Mouse (Mus musculus): ENCODE data around the gene Vdac2. TPM values are rescaled to one million over a fixed set of nuclear protein-coding genes. Genes with fewer than 3 reads are reported as not detected.
A peak's percentile ranks its signal among the peaks of the same experiment; 100 is the strongest.

Vdac2 gene
- total RNA-seq, 2 experiments from 2014 or later, result 276 to 322 TPM

DNA sequence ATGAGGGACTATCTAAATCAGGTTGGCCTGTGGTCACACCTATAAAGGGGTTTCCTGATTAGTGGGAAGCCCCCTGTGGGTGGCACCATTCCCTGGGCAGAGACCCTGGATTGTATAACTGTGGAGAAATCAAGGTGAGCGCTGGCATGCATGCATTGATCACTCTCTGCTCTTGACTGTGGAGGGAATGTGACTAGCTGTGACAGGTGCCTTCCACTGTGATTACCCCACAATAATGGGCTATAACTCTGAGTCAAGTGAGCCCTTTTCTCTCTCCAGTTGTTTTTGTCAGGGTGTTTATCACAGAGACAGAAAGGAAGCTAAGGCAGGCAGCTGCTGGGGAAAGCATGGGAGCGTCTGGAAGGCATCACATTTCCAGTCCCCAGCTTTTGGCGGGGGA, 8.8 kb upstream of the Vdac2 start:
- no peak for DNase-seq

DNA sequence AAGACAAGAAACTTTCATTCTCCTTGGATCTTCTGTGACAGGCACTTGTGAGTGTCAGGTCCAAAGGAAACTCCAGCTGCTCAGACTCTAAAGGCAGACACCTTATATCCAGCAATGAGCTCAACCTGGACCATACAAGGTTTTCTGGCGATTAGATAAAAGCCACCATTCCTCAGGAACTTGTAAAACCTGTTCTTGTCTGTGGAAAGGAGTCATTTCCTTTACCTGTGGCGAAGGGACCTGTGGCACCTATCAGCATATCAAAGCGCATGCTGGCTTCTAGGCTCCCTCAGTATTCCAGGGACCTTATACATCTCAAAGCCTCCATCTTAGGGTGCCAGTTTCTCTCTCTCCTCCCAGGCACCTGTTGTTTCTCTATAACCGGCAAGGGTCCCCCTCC, 7.6 kb upstream of the Vdac2 start:
- DNase-seq, result no peak

DNA sequence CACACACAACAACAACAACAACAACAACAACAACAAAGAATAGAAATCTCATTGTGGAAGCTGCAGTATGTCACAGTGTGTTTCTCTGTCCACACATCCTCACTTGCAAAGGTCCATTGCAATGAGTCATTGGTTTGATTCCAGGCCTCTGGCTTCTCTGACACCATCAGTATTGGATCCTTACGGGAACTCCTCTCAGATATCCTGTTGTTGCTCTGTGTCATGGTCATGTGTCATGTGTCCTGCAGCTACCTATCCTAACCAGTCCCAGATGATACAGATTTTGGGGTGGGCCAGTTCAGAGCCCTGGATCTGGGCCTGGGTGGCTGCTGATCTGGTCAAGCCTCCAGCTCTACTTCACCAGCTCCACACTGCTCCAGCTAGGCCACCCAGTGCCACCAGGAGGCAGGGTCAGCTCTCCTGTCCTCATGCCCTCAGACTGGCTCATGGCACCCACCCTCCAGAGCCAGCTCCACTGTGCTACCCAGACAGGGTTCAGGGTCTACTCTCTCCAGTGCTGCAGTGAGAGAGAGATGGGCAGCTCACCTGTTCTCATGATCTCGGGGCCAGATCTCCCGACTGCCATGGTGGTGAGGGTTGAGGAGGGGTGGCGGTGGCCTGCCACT, 4.0 kb upstream of the Vdac2 start:
- DNase-seq, result no peak

DNA sequence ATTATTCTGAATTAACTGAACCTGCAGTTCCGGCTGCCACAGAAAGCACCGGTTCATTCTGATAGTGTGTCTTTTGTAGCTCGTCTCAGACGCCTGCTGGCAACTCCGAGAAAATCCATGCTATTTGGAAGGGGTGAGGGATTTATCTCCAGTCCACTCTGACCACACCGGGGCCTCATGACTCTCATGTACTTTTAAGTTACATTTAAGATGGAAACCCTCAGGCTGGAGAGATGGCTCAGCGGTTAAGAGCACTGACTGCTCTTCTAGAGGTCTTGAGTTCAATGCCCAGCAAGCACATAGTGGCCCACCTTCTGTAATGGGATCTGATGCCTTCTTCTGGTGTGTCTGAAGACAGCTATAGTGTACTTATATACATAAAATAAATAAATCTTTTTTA, 2.7 kb upstream of the Vdac2 start:
- DNase-seq, result no peak

DNA sequence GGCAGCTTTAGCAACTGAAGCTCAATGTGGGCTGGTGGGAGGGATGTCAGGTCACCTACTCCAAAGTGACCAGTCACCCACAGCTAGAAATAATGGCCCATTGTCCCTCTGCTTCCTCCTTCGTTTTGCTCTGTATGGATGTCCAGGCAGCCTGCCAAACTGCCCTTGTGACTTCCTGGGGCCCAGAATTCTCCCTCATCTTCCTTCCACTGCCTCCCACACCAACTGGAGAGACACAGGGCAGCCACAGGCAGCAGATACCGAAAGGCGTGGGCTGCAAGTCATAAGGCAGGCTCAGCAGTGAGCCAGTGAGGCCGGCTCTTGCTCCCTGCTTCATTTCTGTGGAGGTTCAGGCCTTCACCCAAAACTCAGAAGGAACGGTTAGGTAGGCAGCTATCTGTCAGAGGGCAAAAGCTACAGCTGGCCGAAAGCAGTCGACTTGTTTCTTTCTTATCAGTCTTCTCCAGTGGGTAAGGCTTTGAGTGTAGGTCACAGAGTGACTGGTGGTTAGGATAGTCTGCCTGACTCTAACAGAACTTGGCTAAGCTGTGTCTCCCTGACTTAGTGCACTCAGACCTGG, 2.2 kb upstream of the Vdac2 start:
- DNase-seq, result peak; percentile 79

DNA sequence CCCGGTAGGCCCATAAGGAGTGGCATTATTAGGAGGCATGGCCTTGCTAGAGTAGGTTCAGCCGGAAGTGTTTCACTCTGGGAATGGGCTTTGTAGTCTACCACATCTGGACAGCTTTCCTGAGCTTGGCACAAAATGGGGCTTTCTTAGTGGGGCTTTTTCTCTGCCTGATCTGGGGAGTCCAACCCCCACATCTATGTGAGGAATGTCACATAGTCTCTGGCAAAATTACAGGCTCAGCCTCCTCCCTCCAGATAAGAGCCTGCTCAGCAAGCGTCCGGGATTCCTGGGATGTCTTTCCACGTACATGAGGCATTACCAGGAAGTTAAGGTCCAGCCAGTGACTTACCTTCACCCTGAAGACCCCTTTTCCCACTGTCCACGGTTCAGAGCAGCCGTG, 1.1 kb upstream of the Vdac2 start:
- no peak for DNase-seq

DNA sequence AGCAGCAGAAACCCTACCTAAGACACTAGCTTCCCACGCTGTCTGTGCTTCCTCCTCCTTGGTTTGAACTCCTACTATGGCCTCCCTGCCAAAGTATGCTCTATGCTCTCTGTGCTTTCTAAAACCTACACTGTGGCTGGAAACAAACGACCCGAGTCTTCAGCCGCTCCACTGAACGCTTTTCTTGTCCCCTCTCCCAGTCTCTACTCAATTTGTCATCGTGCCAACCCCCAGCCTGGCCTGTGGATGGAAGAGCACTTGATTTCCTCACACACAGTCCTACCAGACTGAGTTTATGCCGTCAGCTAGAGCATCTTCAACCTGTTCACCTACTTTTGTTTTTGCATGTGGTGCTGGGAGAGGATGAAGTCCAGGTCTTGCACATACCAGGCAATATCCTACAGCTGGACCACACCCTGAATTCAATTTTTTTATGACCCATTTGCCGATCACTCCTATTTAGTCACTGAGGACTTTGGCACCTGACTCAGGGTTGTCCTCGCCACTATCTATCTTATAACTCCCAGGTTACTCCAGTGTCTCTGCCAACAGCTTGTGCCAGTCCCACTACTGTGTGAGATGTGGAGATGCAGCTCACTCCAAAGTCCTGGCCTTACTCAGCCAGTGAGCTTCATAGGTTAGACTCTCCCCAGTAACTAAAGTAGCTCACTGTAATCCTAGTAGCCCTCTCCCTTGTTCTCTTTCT, 901 bp downstream of the Vdac2 start:
- no peak for DNase-seq

DNA sequence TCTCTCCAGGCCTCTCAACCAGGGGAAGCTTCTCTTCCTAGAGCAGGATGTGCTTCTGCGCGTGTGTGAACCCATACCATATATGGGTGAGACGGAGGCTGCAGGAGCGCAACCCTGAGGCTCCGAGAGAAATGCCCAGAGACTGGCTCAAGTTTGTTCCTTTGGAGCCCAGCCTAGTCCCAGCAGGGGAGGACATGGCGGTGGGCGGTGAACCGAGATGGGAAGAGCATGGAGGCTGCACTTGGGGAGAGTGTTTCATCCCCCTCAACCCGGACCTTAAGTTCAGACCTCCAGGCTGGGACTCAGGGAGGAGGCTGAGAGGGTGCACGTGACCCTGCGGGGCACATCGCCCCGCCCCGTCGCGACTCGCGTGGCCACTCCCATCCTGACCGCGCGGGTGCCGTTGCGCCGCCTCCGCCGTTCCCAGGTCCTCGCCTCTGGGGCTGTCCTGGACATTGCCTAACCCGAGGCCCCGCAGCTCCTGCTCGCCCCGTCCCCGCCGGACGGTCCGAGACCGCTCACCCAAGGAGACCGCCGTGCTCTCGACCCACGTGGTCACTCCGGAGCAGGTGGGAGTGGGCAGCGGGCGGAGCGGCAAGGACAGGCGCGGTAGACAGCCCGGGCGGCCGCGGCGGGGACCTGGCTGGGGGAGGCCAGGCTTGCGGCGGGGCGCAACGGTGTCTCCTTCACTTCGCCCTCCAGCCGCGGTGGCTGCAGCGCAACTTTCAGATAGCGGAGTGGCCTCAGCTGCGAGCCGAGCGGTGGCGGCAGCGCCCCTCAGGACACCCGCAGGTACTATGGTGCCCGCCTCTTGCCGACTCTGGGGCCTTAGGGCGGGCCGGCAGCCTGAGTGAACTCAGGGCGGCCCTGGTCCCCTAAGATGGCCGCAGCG, 6.1 kb downstream of the Vdac2 start:
- peak; percentile 98 for DNase-seq

DNA sequence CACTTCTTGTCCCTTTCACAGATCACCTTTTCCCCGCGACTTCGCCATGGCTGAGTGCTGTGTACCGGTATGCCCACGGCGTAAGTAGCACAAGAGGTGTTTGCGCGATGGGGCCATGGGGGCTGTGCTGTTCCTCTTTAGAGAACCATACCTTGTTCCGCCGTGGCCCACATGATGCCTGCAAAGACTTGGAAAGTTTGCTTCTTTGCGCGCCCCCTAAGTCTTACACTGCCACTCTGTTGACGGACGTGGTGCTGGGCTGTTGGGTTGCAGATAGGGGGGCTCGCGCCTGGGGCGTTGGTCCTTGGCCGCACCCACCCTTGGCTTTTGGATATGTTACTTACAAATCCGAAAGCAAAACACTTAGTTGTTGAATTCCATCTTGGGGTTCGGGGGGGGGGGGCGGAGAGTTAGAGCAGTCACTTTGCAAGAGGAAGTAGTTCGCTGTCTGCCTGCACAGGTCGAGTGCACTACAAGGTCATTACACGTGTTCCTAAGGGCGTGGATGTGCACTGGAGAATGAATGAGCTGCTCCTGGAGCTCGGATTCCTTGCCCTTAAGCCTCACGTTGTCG, 6.9 kb downstream of the Vdac2 start:
- DNase-seq, result no peak

DNA sequence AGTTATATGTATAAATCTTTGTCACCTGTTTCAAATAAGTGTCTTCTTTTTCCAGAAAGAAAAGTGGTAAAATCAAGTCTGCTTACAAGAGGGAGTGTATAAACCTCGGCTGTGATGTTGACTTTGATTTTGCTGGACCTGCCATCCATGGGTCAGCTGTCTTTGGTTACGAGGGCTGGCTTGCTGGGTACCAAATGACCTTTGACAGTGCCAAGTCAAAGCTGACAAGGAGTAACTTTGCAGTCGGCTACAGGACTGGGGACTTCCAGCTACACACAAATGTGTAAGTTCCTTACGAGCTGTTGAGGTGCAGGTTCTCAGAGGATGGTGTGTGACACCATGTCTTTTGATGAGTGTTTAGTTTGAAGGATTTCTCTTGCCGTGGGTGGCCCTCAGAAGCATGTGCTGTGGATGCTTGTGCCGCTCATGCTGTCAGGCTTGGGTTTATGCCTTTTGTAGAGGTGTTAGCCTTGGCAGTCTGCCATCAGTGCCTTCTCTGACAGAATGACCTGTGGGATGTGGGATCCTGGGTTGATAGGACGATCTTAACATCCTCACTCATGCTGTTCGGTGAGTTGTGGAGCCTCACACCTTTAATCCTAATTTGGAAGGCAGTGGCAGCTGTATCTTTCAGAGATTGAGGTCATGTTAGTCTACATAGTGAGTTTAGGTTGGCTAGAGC, 13.4 kb downstream of the Vdac2 start:
- no peak for DNase-seq

DNA sequence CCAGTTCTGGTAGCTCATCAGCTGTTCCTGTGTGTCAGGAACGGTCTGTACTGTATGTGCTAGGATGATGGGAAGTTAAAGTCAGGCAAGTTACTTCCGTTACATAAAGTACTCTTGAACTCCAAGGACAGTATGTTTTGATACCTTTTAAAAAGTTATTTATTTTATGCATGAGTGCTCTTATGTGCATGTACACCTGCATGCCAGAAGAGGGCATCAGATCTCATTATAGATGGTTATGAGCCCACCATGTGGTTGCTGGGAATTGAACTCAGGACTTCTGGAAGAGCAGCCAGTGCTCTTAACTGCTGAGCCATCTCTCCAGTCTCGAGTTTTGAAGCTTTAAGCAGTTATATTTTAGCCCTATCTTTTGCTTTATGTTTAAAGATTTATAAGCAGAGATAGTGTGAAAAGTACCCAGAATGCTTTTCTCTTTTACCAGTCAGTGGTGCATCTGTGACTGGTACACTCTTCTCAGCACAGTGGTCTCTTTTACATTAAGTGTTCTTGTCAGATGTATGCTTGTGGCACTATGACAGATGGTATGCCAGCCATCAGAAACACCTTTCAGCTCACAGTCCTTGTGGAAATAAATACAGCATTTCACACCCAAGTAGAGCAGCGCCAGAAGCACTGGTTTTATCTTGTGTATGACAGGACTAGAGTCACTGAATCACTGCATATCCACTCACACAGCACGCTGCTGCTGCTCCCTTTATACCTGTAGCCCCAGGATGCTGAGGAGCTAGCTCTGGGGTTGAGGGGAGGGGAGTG, 17.0 kb downstream of the Vdac2 start:
- no peak for DNase-seq

DNA sequence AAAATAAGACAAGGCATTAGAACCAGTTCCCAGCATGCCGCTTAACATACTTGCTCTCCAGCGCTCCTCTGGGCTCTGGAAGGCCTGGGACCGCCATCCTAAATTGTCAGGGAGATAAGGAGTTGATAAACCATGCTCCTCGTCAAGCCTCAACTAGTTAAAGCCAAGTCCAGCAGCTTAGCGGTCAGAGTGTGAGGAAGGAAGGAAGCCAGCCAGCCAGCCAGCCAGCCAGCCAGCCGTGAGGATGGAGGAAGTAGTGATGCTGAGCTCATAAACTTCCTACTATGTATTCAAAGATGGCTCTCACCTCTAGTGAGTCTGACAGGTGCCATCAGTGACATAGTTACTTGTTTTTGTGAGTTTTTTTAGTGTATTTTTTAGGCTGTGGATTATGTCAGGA, 18.2 kb downstream of the Vdac2 start:
- no peak for DNase-seq

DNA sequence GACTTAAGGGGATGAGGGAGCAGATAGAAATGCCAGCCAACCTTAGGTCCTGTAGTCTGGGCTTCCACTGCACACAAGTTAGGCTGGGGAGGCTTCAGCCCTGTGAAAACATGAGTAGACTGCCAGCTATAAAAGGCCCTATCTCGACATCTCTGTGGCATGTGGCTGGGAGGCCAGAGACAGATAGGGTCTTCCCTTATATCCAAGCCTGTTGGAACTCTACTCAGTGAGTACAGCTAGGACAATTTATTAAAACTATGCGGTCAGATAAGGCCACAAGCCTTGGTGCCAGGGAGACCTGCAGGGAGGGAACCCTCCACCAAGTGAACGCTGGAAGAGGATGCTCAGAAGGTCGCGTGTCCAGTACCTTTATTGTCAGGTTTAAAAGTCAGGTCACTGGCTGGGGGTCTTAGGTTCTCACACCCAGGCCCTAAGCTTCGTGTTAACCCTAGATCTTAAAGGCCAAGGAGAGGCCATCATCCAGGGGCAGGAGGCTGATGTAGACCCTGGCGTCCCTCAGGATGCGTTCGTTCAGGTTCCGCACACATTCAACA, 21.9 kb downstream of the Vdac2 start:
- no peak for DNase-seq

DNA sequence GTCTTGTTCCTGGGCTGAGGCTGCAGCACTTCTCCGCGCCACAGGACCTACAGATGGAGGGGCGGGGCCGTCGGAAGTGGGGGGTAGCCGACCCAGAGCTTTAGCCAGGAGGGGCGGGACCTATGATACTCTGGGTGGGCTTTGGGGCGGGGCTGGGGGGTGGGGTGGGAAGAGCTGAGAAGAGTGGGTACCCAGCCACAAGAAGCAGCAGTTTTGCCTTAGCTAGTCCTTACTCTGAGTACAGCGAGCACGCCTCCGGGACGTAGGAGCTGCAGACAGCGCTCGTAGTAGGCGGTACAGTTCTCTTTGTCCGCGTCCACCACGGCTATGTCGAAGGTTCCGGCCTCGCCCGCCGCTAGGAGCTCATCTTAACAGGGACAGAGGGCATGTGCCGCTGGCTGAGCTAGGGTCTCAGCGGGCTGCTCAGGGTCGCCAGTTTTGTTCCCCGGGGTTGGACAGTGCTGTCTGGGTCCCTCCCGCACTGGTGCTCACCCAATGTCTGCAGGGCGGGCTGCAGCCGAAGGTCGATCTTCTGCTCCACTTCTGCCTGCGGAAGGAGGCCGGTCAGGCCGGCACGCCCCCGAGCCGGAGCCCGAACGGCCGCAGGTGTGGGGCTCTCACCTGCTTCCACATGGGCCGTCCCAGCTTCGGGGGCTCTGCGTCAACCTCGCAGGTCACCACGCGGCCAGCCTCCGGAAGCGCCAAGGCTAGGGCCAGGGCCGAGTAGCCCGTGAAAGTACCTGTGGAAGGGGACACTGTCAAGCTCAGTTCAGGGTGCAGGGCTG, 22.5 kb downstream of the Vdac2 start:
- DNase-seq, result peak; percentile 63

DNA sequence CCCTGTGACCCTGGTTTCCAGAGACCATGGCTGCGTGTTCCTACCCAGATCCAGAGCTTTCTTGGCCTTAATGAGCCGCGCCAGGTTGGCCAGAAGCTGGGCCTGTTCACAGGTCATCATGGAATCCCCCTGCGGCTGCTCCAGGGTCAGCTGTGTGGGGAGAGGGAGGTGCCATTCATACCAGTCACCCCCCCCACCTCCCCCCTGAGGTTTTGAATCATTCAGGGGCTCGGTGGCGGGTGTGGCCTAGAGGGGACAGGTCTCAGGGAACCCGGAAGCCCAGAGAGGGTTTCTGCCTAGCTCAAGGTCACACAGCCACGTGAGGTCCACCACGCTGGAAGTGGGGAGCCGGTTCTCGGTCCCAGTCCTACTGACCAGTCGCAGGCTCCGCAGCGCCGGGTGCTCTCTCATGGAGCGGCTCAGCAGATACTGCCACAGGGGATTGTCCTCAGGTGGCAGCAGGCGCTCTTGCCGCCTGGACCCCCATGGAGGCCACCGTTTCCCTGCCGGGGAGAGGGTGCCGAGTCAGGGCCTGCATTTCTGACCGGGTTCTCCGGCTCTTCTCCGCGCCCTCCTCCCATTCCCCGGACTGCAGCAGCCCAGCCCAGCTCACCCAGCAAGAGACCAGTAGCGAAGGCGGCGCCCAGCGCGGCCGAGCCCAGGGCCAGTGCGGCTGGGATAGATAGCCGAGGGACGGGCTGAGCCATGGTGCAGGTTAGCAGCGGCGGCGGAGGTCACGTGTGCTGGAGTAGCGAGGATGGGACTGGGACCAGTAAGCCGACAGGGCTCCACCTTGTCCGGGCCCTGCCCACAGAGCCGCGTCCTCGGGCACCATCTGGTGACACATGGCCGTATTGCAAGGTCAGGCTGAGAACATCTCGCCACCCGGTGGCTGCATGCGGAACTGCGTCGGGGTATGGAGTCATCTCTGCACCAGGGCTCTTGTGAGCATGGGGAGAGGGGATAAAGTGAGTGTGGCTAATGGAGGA, 23.4 kb downstream of the Vdac2 start, which contains the start of gene Comtd1:
TSS of gene Comtd1 (minus strand) at position 812 of the 989 bp plus-strand sequence.
- DNase-seq, result peak; percentile 96

DNA sequence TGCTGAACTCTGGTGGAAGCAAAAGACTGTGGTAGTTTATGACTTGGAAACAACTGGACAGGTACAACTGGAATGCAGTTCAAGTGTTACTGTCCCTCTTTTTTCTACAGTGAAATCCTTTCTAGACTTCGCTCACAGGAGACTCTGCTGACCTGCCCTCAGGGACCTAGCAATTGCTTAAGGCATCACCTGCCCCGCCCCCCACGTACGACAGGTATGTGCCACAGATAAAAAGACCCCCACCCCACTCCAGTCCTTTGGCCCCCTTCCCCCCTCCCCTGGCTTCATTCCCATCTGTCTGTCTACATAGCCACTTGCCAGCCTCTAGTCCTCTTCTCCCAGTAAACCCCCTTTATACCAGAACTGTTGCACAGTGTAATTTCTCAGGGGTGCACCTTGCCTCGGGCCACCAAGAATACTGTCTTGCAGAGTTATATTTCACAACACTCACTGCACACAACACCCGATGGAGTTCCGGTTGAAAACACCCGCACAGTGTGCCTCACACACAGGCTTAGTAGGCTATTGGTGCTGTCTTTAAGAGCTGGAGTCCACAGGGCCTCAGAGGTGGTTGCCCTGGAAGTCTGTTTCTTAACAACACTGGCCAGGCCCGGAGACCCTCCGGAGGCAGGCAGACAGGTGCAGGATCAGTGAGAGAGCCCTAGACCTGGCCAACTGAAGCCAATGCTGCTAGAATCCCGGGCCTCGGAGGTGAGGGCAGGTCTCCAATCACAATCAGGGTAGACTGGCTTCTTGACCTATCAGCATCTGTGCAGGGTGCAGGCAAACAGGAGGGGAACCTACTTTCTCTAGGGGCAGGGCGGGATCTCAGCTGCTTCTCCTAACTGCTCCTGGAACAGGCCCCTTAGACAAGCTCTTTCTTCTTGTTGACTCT, 24.7 kb downstream of the Vdac2 start:
- DNase-seq, result no peak

DNA sequence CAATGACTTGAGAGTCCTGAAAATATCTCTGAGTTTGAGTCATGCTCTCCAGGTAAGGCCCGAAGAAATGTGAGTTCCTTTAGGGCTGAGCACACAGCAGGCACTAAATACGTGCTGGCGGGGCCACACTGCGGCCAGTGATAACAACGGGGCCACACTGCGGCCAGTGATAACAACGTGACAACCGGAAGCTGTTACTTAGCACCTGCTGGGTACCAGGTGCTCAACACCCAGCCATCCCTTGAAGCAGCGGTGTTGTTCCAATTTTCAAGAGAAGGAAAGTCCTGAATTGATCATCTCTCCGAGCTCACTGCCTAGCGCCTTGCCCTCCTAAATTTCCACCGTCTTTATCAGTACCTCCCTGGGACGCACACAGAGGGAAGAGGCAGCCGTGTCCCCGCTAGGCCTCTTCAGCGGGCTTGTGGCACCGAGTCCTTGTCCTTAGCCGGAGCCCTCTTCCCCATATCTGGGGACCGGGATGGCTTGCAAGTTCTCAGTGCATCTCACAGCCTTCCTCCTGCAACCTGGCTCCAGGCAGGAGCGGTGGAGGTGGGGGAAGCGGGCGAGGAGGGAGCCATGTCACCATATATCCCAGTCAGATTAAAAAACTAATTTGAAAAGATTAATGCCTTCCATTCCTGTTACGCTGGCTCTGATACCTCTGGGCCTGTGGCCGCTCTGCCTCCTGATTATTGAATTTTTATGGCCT, 25.5 kb downstream of the Vdac2 start:
- no peak for DNase-seq

Measured in adrenal gland, postnatal 10 days (tissue).